Mouse (Mus musculus) CH12.LX (cell line): ENCODE measurements around the gene Chrm1. TPM values are rescaled to one million over a fixed set of nuclear protein-coding genes. Genes with fewer than 3 reads are reported as not detected.
A peak's percentile ranks its signal among the peaks of the same experiment; 100 is the strongest.
"Not testable (repeated sequence)": the region's sequence is repeated elsewhere in the genome, so short reads cannot be mapped to it uniquely, and the experiment has no call there.

Experiments
- DNase-seq: peaks from one replicate; pipeline ENCODE4 v3.0.0-alpha.2; 2013; ENCODE audit errors: extremely low read depth
- H3K27ac ChIP-seq: 2 replicates; pipeline ENCODE4 v1.5.1; 2012; ENCODE audit warnings: low read depth, mild to moderate bottlenecking, control low read depth, moderate library complexity; ENCODE audit not compliant: insufficient read depth
- H3K27me3 ChIP-seq: replicated peaks from 2 replicates; pipeline ENCODE3; 2012; ENCODE audit warnings: inconsistent platforms
- H3K36me3 ChIP-seq, 2 experiments: replicated peaks in 1 of 2; 2 replicates each; pipeline versions ENCODE3 to v1.6.1; 2012; ENCODE audit warnings: inconsistent platforms in 1 of 2, low read length in 1 of 2, mild to moderate bottlenecking in 1 of 2, mixed read lengths in 1 of 2, moderate library complexity in 1 of 2; ENCODE audit not compliant: control insufficient read depth in 1 of 2, insufficient read depth in 1 of 2
- H3K4me1 ChIP-seq, 2 experiments: 2 replicates each; pipeline ENCODE4 v1.6.1; 2012; ENCODE audit warnings: inconsistent platforms in 1 of 2, moderate library complexity in 1 of 2; ENCODE audit not compliant: insufficient read depth in 2 of 2, control insufficient read depth in 1 of 2
- H3K4me2 ChIP-seq: 2 replicates; pipeline ENCODE4 v1.6.1; 2012; ENCODE audit warnings: low read depth, mild to moderate bottlenecking, control low read depth; ENCODE audit not compliant: poor library complexity, insufficient read depth, severe bottlenecking
- H3K4me3 ChIP-seq, 3 experiments: fragments of 150-350 bp in 1 of 3; sonication (generic) in 1 of 3; replicated peaks in 1 of 3; 2 replicates each; pipeline versions ENCODE3 to v1.5.1; 2011 to 2012; ENCODE audit warnings: low read depth in 2 of 3, low read length in 2 of 3, mild to moderate bottlenecking in 2 of 3, moderate library complexity in 2 of 3, control low read depth in 1 of 3, improper control_type of control experiment in 1 of 3, inconsistent platforms in 1 of 3, mixed read lengths in 1 of 3; ENCODE audit not compliant: poor library complexity in 1 of 3
- H3K79me2 ChIP-seq: replicated peaks from 2 replicates; pipeline ENCODE4 v1.6.1; 2012; ENCODE audit warnings: mild to moderate bottlenecking, moderate library complexity; ENCODE audit not compliant: control insufficient read depth, poor library complexity, insufficient read depth, severe bottlenecking; ENCODE audit errors: extremely low read depth
- H3K9ac ChIP-seq: 2 replicates; pipeline ENCODE4 v1.6.1; 2012; ENCODE audit warnings: low read depth, mild to moderate bottlenecking, control low read depth, moderate library complexity; ENCODE audit not compliant: insufficient read depth
- H3K9me3 ChIP-seq: replicated peaks from 2 replicates; pipeline ENCODE3; 2012; ENCODE audit warnings: low read length, inconsistent platforms, mixed read lengths
- CTCF ChIP-seq, 2 experiments: IDR thresholded peaks in 1 of 2; conservative IDR thresholded peaks in 1 of 2; 2 replicates each; pipeline ENCODE4 v1.5.1; 2011 to 2012; ENCODE audit warnings: low read depth in 2 of 2, low read length in 2 of 2, improper control_type of control experiment in 1 of 2, inconsistent platforms in 1 of 2, mild to moderate bottlenecking in 1 of 2, moderate library complexity in 1 of 2
- ZMIZ1 ChIP-seq: IDR thresholded peaks from 2 replicates; pipeline ENCODE4 v1.6.1; 2012; ENCODE audit warnings: low read depth, mild to moderate bottlenecking, inconsistent platforms, low read length, improper control_type of control experiment
- dilution Hi-C: fragments of 300-500 bp; cut with MboI; formaldehyde crosslinking; loops from 2 replicates; pipeline ENCODE4 v1.14.3; 2020; ENCODE audit warnings: low sequenced_read_pairs; ENCODE audit not compliant: extremely low pct_unique_long_range_greater_than_20kb, extremely low pct_ligation_motif_present
- in situ Hi-C: fragments of 300-500 bp; cut with MboI; formaldehyde crosslinking; loops from 3 replicates; pipeline ENCODE4 v1.14.3; 2019; ENCODE audit warnings: low sequenced_read_pairs, low pct_ligation_motif_present, low pct_unique_long_range_greater_than_20kb, mixed read lengths
- polyA plus RNA-seq: library from polyadenylated mRNA; unstranded; fragments of >175 nt; gene quantifications from 2 replicates; pipeline ENCODE4 v1.2.1, GENCODE M21; 2012; ENCODE audit warnings: low read depth; ENCODE audit not compliant: insufficient read length
- total RNA-seq, 2 experiments: library from RNA; depleted of rRNA; stranded (reverse); fragments of 300-350 nt in 1 of 2; fragments of >200 nt in 1 of 2; gene quantifications; 2 replicates each; pipeline ENCODE4 v1.2.3; 2012 to 2014

Gene Chrm1
- total and polyA plus RNA-seq, 3 experiments = not detected

DNA sequence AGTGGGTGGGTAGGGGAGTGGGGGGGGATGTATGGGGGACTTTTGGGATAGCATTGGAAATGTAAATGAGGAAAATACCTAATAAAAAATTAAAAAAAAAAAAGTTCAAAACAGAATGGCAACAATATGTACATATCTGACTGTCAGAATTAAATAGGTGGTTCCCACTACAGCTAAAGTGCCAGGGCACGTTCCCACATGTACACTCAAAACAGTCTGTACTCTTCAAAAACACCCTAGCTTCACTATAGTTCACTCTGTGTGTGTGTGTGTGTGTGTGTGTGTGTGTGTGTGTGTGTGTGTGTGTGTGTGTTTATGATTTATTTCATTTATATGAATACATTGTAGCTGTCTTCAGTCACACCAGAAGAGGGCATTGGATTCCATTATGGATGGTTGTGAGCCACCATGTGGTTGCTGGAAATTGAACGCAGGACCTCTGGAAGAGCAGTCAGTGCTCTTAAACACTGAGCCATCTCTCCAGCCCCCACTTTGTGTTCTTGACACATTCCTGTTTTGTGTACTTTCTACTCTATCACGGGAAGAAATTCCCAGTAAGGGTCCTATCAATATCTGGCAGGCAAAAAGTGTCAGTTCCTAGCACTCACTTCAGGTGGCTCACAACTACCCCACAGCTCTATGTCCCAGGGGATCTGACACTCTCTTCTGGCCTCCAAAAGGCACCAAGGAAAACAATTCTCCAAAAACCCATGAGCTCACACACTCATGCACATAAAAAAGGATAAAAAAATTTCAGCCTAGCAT, 64.9 kb downstream of the Chrm1 start:
- H3K4me3 ChIP-seq, H3K4me2 ChIP-seq, DNase-seq, H3K27ac ChIP-seq, H3K9me3 ChIP-seq, H3K9ac ChIP-seq, H3K27me3 ChIP-seq, dilution Hi-C loops: not testable (repeated sequence)
- Histone ChIP-seq H3K36me3 (peaks cover 26 to 34% of the 10 kb centered on the region in 2 experiments), H3K4me1 (peaks cover 2 to 16% of the 10 kb centered on the region in 2 experiments; a peak in 3 of 4 replicates), H3K79me2 (peaks cover 25% of the 10 kb centered on the region)
- TF ChIP-seq ZMIZ1 (0 out of 2 replicates have a peak, but pooled peaks have one; percentile 30), CTCF (conservative IDR thresholded peaks at IDR 0.05 in 1 of 2, IDR thresholded peaks at IDR 0.05 in 1 of 2; ENCODE audit: low read depth in 2 of 2, low read length in 2 of 2) (peak in 1 of 2 experiments; percentile 23; a peak in 1 of 4 replicates)
- in situ Hi-C loops = loop anchor here (25.0 kb wide), 1 partner anchor 384 kb away; no protein-coding TSS in a partner anchor

Other genes starting within 250 kb of the Chrm1 start
Only the 20 nearest of the 26 such genes appear.
- gene Slc22a8, start 72.5 kb upstream of the Chrm1 start, total RNA-seq (2012; rRNA removed) = not detected in 2 replicates
- gene Slc22a8, start 72.5 kb upstream of the Chrm1 start, total RNA-seq (2014; rRNA removed) = not detected in 2 replicates
- gene Slc22a8, start 72.5 kb upstream of the Chrm1 start, polyA plus RNA-seq = not detected in 2 replicates
- not detected in 2 replicates for gene Slc22a6, start 45.8 kb upstream of the Chrm1 start, total RNA-seq (2012; rRNA removed)
- not detected in 2 replicates for gene Slc22a6, start 45.8 kb upstream of the Chrm1 start, total RNA-seq (2014; rRNA removed)
- gene Slc22a6, start 45.8 kb upstream of the Chrm1 start, polyA plus RNA-seq = not detected in 2 replicates
- gene Slc3a2, start 59.6 kb downstream of the Chrm1 start, total RNA-seq (2012; rRNA removed) = 177 and 269 TPM in 2 replicates
- gene Slc3a2, start 59.6 kb downstream of the Chrm1 start, total RNA-seq (2014; rRNA removed) = 251 and 284 TPM in 2 replicates
- 432 and 478 TPM in 2 replicates for gene Slc3a2, start 59.6 kb downstream of the Chrm1 start, polyA plus RNA-seq
- gene Wdr74, start 72.0 kb downstream of the Chrm1 start, total RNA-seq (2012; rRNA removed) = 133 and 179 TPM in 2 replicates
- gene Wdr74, start 72.0 kb downstream of the Chrm1 start, total RNA-seq (2014; rRNA removed) = 182 and 203 TPM in 2 replicates
- 208 and 235 TPM in 2 replicates for gene Wdr74, start 72.0 kb downstream of the Chrm1 start, polyA plus RNA-seq
- gene 1700092M07Rik, start 76.9 kb downstream of the Chrm1 start, total RNA-seq (2012; rRNA removed) = 3.8 and 4.8 TPM in 2 replicates
- gene 1700092M07Rik, start 76.9 kb downstream of the Chrm1 start, total RNA-seq (2014; rRNA removed) = 1.0 and 2.4 TPM in 2 replicates
- gene 1700092M07Rik, start 76.9 kb downstream of the Chrm1 start, polyA plus RNA-seq = 3.1 and 4.3 TPM in 2 replicates
- 47.5 and 48.1 TPM in 2 replicates for gene Stx5a, start 77.6 kb downstream of the Chrm1 start, total RNA-seq (2012; rRNA removed)
- gene Stx5a, start 77.6 kb downstream of the Chrm1 start, total RNA-seq (2014; rRNA removed) = 49.1 and 49.7 TPM in 2 replicates
- 35.2 and 39.3 TPM in 2 replicates for gene Stx5a, start 77.6 kb downstream of the Chrm1 start, polyA plus RNA-seq
- gene Nxf1, start 93.3 kb downstream of the Chrm1 start, total RNA-seq (2012; rRNA removed) = 66.5 and 83.6 TPM in 2 replicates
- gene Nxf1, start 93.3 kb downstream of the Chrm1 start, total RNA-seq (2014; rRNA removed) = 101 and 102 TPM in 2 replicates
- gene Nxf1, start 93.3 kb downstream of the Chrm1 start, polyA plus RNA-seq = 136 and 160 TPM in 2 replicates
- 56.5 and 58.7 TPM in 2 replicates for gene Tmem223, start 107.2 kb downstream of the Chrm1 start, total RNA-seq (2012; rRNA removed)
- 86.6 and 106 TPM in 2 replicates for gene Tmem223, start 107.2 kb downstream of the Chrm1 start, total RNA-seq (2014; rRNA removed)
- 43.3 and 45.7 TPM in 2 replicates for gene Tmem223, start 107.2 kb downstream of the Chrm1 start, polyA plus RNA-seq
- gene Tmem179b, start 110.7 kb downstream of the Chrm1 start, total RNA-seq (2012; rRNA removed) = 50.8 and 54.4 TPM in 2 replicates
- gene Tmem179b, start 110.7 kb downstream of the Chrm1 start, total RNA-seq (2014; rRNA removed) = 85.7 and 105 TPM in 2 replicates
- 49.8 and 72.0 TPM in 2 replicates for gene Tmem179b, start 110.7 kb downstream of the Chrm1 start, polyA plus RNA-seq
- 25.5 and 29.2 TPM in 2 replicates for gene Taf6l, start 122.6 kb downstream of the Chrm1 start, total RNA-seq (2012; rRNA removed)
- 20.4 and 22.2 TPM in 2 replicates for gene Taf6l, start 122.6 kb downstream of the Chrm1 start, total RNA-seq (2014; rRNA removed)
- gene Taf6l, start 122.6 kb downstream of the Chrm1 start, polyA plus RNA-seq = 24.8 and 25.7 TPM in 2 replicates
- gene Polr2g, start 134.8 kb downstream of the Chrm1 start, total RNA-seq (2012; rRNA removed) = 157 and 162 TPM in 2 replicates
- 173 and 182 TPM in 2 replicates for gene Polr2g, start 134.8 kb downstream of the Chrm1 start, total RNA-seq (2014; rRNA removed)
- 138 and 148 TPM in 2 replicates for gene Polr2g, start 134.8 kb downstream of the Chrm1 start, polyA plus RNA-seq
- 2.4 and 2.5 TPM in 2 replicates for gene Zbtb3, start 138.8 kb downstream of the Chrm1 start, total RNA-seq (2012; rRNA removed)
- gene Zbtb3, start 138.8 kb downstream of the Chrm1 start, total RNA-seq (2014; rRNA removed) = 1.1 and 2.2 TPM in 2 replicates
- 1.2 and 1.3 TPM in 2 replicates for gene Zbtb3, start 138.8 kb downstream of the Chrm1 start, polyA plus RNA-seq
- gene Ttc9c, start 155.5 kb downstream of the Chrm1 start, total RNA-seq (2012; rRNA removed) = 37.6 and 42.0 TPM in 2 replicates
- 56.5 and 57.2 TPM in 2 replicates for gene Ttc9c, start 155.5 kb downstream of the Chrm1 start, total RNA-seq (2014; rRNA removed)
- gene Ttc9c, start 155.5 kb downstream of the Chrm1 start, polyA plus RNA-seq = 42.2 and 44.7 TPM in 2 replicates
- 44.3 and 44.8 TPM in 2 replicates for gene Hnrnpul2, start 156.2 kb downstream of the Chrm1 start, total RNA-seq (2012; rRNA removed)
- 17.8 and 19.7 TPM in 2 replicates for gene Hnrnpul2, start 156.2 kb downstream of the Chrm1 start, total RNA-seq (2014; rRNA removed)
- 81.6 and 94.1 TPM in 2 replicates for gene Hnrnpul2, start 156.2 kb downstream of the Chrm1 start, polyA plus RNA-seq
- gene AC129217.1, start 166.0 kb downstream of the Chrm1 start, total RNA-seq (2012; rRNA removed) = 0.25 and 0.67 TPM in 2 replicates
- gene AC129217.1, start 166.0 kb downstream of the Chrm1 start, total RNA-seq (2014; rRNA removed) = 2.1 and 5.1 TPM in 2 replicates
- 63.9 and 77.4 TPM in 2 replicates for gene AC129217.1, start 166.0 kb downstream of the Chrm1 start, polyA plus RNA-seq
- 91.0 and 117 TPM in 2 replicates for gene Bscl2, start 173.7 kb downstream of the Chrm1 start, total RNA-seq (2012; rRNA removed)
- 27.9 and 30.9 TPM in 2 replicates for gene Bscl2, start 173.7 kb downstream of the Chrm1 start, total RNA-seq (2014; rRNA removed)
- gene Bscl2, start 173.7 kb downstream of the Chrm1 start, polyA plus RNA-seq = 46.7 and 51.6 TPM in 2 replicates
- 3.1 and 6.1 TPM in 2 replicates for gene Gng3, start 175.4 kb downstream of the Chrm1 start, total RNA-seq (2012; rRNA removed)
- 0.55 and 0.56 TPM in 2 replicates for gene Gng3, start 175.4 kb downstream of the Chrm1 start, total RNA-seq (2014; rRNA removed)
- 8.1 and 10.3 TPM in 2 replicates for gene Gng3, start 175.4 kb downstream of the Chrm1 start, polyA plus RNA-seq
- gene Lrrn4cl, start 187.0 kb downstream of the Chrm1 start, total RNA-seq (2012; rRNA removed) = 0.13 and 0.17 TPM in 2 replicates
- 0.31 and 0.32 TPM in 2 replicates for gene Lrrn4cl, start 187.0 kb downstream of the Chrm1 start, total RNA-seq (2014; rRNA removed)
- 0.41 and 0.61 TPM in 2 replicates for gene Lrrn4cl, start 187.0 kb downstream of the Chrm1 start, polyA plus RNA-seq
- 134 and 140 TPM in 2 replicates for gene Ubxn1, start 207.7 kb downstream of the Chrm1 start, total RNA-seq (2012; rRNA removed)
- gene Ubxn1, start 207.7 kb downstream of the Chrm1 start, total RNA-seq (2014; rRNA removed) = 96.3 and 107 TPM in 2 replicates
- gene Ubxn1, start 207.7 kb downstream of the Chrm1 start, polyA plus RNA-seq = 226 and 279 TPM in 2 replicates
- gene Uqcc3, start 217.1 kb downstream of the Chrm1 start, total RNA-seq (2012; rRNA removed) = 53.9 and 56.6 TPM in 2 replicates
- 23.5 and 24.0 TPM in 2 replicates for gene Uqcc3, start 217.1 kb downstream of the Chrm1 start, total RNA-seq (2014; rRNA removed)
- 42.6 and 52.0 TPM in 2 replicates for gene Uqcc3, start 217.1 kb downstream of the Chrm1 start, polyA plus RNA-seq